Mouse (Mus musculus): ENCODE data around the gene Cbx8. TPM values are rescaled to one million over a fixed set of nuclear protein-coding genes. Genes with fewer than 3 reads are reported as not detected.

Gene Cbx8
- polyA plus RNA-seq, 1 experiment: 3.9 TPM

- DNase-seq: no peak
- 3% methylated on average over 13 of the region's 13 CpGs for WGBS
- no peak for TF ChIP-seq CTCF (IDR thresholded peaks at IDR 0.05; ENCODE audit: insufficient read depth, low read length)
- TF ChIP-seq POLR2A (IDR thresholded peaks at IDR 0.05; ENCODE audit: borderline replicate concordance, extremely low read depth, low read depth, low read length): no peak
- Histone ChIP-seq H3K4me1 (ENCODE audit: control insufficient read depth, insufficient read depth, low read length) (peaks cover 14% of the 10 kb centered on the region), H3K4me3 (replicated peaks; ENCODE audit: extremely low read depth, low read depth, low read length) (peak overlapping the region; percentile 6)
Observed at GRCm38 (mm10) chr11:119052661-119053256, 12.0 kb upstream of the Cbx8 start.

DNA sequence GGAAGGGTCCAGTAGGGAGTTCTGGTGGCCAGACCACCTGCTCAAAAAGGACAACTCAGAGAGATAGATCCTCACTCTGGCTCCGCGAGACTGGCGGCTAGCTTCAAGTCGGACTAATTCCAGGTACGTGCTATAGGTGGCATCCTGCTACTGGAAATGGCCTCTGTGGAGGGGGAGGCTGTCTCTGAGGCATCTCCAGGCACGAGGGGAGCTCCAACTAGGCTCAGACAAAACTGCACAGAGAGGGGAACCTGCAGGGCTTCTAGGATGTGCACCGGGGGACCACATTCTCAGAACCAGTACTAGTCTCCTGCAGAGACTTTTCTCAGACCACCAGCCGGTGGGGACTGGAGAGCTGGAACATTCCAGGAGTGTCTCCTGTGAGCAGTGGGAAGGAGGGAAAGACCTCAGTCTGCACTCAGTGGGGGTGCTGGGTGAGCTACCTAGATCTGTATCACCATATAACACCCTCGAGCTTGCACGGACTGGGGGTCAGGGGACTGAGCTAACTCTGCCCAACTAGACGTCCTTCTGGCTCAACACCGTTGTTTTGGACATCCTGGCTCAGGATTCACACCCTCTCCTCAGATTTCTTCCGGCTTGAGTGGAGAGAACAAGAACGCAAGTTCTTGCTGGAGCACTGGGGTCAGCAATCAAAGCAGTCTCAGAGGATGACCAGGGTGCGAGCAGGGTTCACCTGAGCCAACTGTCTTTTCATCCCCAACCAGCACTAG, 11.3 kb upstream of the Cbx8 start:
- 6% methylated on average over 15 of the region's 15 CpGs for WGBS
- no peak for DNase-seq
- peaks cover 9% of the 10 kb centered on the region for H3K4me1 ChIP-seq (ENCODE audit: control insufficient read depth, insufficient read depth, low read length)
- no peak for TF ChIP-seq POLR2A (IDR thresholded peaks at IDR 0.05; ENCODE audit: borderline replicate concordance, extremely low read depth, low read depth, low read length)
- peak; percentile 59; the same call in 1 of the 2 replicates for TF ChIP-seq CTCF (IDR thresholded peaks at IDR 0.05; ENCODE audit: insufficient read depth, low read length)
- no peak overlapping the region for H3K4me3 ChIP-seq (replicated peaks; ENCODE audit: extremely low read depth, low read depth, low read length)

GRCm38 (mm10) chr11:119051426-119051825, 10.7 kb upstream of the Cbx8 start:
- no peak overlapping the region for H3K4me3 ChIP-seq (replicated peaks; ENCODE audit: extremely low read depth, low read depth, low read length)
- H3K4me1 ChIP-seq (ENCODE audit: control insufficient read depth, insufficient read depth, low read length): peaks cover 16% of the 10 kb centered on the region
- no peak for DNase-seq
- TF ChIP-seq POLR2A (IDR thresholded peaks at IDR 0.05; ENCODE audit: borderline replicate concordance, extremely low read depth, low read depth, low read length) (no peak), CTCF (IDR thresholded peaks at IDR 0.05; ENCODE audit: insufficient read depth, low read length) (no peak)

- WGBS: 9% methylated on average over 2 of the region's 2 CpGs
- no peak overlapping the region for H3K4me3 ChIP-seq (replicated peaks; ENCODE audit: extremely low read depth, low read depth, low read length)
- DNase-seq: no peak
- H3K4me1 ChIP-seq (ENCODE audit: control insufficient read depth, insufficient read depth, low read length): peaks cover 17% of the 10 kb centered on the region
- TF ChIP-seq POLR2A (IDR thresholded peaks at IDR 0.05; ENCODE audit: borderline replicate concordance, extremely low read depth, low read depth, low read length) (no peak), CTCF (IDR thresholded peaks at IDR 0.05; ENCODE audit: insufficient read depth, low read length) (no peak)
Observed at GRCm38 (mm10) chr11:119050361-119050760, 9.6 kb upstream of the Cbx8 start.

DNA sequence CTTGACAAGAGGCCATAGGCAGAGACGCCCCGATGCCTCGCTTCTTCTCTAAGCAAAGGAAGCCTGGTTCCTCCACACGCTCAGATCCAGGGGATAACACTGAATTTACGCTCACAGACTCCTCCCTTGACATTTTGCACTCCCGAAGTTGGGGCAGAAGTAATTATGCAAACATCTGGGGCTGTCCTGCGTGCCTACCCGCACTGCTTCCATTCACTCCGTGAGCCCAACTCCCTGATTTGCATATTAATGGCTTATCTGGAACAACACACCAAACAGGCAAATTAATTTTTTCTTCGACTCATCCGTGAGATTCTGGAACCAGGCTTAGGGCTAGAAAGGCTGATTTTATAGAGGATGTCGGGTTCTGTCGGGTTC, 7.4 kb upstream of the Cbx8 start:
- Histone ChIP-seq H3K4me1 (ENCODE audit: control insufficient read depth, insufficient read depth, low read length) (peaks cover 21% of the 10 kb centered on the region), H3K4me3 (replicated peaks; ENCODE audit: extremely low read depth, low read depth, low read length) (no peak overlapping the region)
- 3% methylated on average over 13 of the region's 13 CpGs for WGBS
- TF ChIP-seq CTCF (IDR thresholded peaks at IDR 0.05; ENCODE audit: insufficient read depth, low read length) (no peak), POLR2A (IDR thresholded peaks at IDR 0.05; ENCODE audit: borderline replicate concordance, extremely low read depth, low read depth, low read length) (no peak)
- no peak for DNase-seq

- peaks cover 14% of the 10 kb centered on the region for H3K4me1 ChIP-seq (ENCODE audit: control insufficient read depth, insufficient read depth, low read length)
- H3K4me3 ChIP-seq (replicated peaks; ENCODE audit: extremely low read depth, low read depth, low read length): no peak overlapping the region
- no peak for DNase-seq
- WGBS: 2% methylated on average over 43 of the region's 43 CpGs
- TF ChIP-seq POLR2A (IDR thresholded peaks at IDR 0.05; ENCODE audit: borderline replicate concordance, extremely low read depth, low read depth, low read length) (no peak), CTCF (IDR thresholded peaks at IDR 0.05; ENCODE audit: insufficient read depth, low read length) (no peak)
Observed at GRCm38 (mm10) chr11:119047261-119048132, 6.7 kb upstream of the Cbx8 start.

DNA sequence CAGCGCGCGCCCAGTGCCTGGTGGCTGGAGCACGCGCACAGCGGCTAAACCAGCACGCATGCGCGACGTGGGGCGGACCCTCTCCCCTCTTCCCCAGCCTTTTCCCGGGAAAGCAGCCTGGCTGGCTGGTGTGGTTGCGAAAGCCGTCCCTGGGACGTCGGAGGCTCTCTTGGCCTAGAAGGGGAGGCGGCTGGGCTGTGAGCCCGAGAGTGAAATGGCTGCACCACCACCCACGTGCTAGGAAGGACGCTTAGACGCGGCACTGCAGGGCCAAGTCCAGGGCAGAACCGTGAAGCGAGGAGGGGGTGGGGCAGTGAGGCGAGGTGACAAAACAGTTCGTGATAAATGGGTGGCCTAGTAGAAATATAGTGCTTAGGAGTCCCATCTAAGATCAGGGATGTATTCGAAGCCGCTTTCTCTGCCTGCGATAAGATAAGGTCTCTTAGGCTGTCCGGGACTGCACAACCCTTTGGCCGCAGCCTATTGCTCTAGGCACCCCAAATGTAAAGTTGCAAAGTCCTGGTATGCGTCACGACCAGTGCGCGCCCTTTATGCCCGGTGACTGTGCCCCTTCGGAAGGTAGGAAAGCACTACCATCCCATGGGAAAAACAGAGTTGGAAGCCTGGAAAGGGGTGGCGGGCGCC, 6.0 kb upstream of the Cbx8 start:
- 3% methylated on average over 39 of the region's 39 CpGs for WGBS
- Histone ChIP-seq H3K4me1 (ENCODE audit: control insufficient read depth, insufficient read depth, low read length) (peaks cover 13% of the 10 kb centered on the region), H3K4me3 (replicated peaks; ENCODE audit: extremely low read depth, low read depth, low read length) (no peak overlapping the region)
- DNase-seq: no peak
- no peak for TF ChIP-seq POLR2A (IDR thresholded peaks at IDR 0.05; ENCODE audit: borderline replicate concordance, extremely low read depth, low read depth, low read length)
- no peak for TF ChIP-seq CTCF (IDR thresholded peaks at IDR 0.05; ENCODE audit: insufficient read depth, low read length)

DNA sequence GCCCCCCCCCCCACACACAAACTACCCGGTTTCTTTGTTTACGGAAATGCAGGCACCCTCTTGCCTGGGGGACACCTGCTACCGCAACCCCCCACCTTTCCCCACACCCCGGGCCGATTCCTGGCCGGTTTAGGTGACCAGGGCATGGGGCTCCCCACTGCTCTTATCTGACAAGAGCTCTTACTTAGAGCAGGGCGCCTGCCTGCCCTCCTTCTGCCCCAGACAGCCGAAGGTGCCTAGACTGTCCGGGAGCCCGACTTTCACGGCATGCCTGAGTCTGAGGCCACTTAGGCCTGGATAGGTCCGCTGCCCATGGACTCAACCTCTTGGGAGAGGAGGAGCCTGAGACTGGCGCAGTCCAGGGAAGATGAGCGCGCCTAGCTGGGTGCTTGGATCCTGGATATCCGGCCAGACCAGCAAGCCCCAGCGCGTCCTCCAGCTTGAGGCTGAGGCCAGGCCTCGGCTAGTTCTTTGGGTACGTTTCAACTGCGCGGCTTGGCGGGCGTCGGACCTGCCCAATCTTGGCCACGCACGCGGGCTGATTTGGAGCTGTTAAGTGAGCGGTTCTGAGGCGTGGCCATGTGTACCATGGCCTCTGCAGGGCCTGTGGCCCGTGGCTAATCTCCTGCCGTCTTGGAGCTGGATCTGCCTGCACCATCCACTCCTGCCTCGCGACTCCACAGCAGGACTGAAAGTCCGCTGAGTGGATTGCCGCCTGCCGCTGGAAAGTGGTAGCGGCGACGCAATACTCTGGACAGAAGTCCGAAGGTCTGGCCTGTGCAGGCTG, 4.0 kb upstream of the Cbx8 start:
- DNase-seq: no peak
- TF ChIP-seq CTCF (IDR thresholded peaks at IDR 0.05; ENCODE audit: insufficient read depth, low read length) (peak; percentile 17; the same call in 1 of the 2 replicates), POLR2A (IDR thresholded peaks at IDR 0.05; ENCODE audit: borderline replicate concordance, extremely low read depth, low read depth, low read length) (no peak)
- 8% methylated on average over 41 of the region's 41 CpGs for WGBS
- Histone ChIP-seq H3K4me1 (ENCODE audit: control insufficient read depth, insufficient read depth, low read length) (peaks cover 23% of the 10 kb centered on the region), H3K4me3 (replicated peaks; ENCODE audit: extremely low read depth, low read depth, low read length) (no peak overlapping the region)
